Mouse (Mus musculus): ENCODE data around the gene Krt6a. TPM values are rescaled to one million over a fixed set of nuclear protein-coding genes. Genes with fewer than 3 reads are reported as not detected.
"Not testable (repeated sequence)": the region's sequence is repeated elsewhere in the genome, so short reads cannot be mapped to it uniquely, and the experiment has no call there.

Gene Krt6a
- total RNA-seq (2017), result not detected in 2 replicates

DNA sequence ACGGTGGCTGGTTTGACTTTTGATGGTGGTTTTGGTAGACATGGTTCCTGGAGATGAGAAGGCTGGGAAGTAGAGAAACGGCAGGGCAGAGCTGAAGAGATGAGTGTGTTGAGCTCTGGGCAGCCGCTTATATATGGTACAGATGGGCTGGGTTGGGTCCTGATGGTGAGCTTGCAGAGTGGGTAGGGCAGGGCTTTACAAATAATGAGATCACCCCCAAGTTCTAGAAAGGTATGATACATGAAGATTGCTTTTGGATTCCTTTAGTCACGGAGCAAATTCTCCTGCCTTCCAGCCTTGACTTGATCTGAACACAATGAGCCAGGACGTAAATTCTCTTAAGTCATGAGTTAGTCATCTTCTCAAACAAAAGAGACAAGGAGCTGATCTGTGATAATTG lies at the start of gene Krt6a:
Krt6a (minus strand) TSS at position 101 of the 400 bp plus-strand sequence.
- no peak for ATAC-seq (replicated peaks; ENCODE audit: low read depth, poor library complexity, severe bottlenecking)

DNA sequence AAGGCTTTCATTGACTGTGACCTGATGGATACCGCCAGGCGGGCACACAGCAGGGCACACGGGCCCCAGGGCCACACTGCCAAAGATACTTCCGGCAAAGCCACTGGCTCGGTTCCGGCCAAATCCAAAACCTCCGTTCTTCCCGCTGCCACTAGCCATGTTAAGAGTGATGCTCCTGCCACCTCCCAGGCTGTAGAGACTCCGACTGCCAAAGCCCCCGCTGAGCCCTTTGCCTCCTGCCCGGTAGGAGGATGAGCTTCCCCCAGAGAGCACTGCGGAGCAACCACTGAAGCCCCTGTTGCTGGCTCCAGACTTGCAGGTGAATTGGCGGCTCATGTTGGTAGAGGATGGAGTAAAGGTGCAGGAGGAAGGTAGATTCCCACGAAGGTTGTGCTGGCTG lies 48.6 kb upstream of the Krt6a start, which contains the start of gene Krt71:
Krt71 (minus strand) TSS at position 399 of the 400 bp plus-strand sequence.
- no peak for ATAC-seq (replicated peaks; ENCODE audit: low read depth, poor library complexity, severe bottlenecking)

DNA sequence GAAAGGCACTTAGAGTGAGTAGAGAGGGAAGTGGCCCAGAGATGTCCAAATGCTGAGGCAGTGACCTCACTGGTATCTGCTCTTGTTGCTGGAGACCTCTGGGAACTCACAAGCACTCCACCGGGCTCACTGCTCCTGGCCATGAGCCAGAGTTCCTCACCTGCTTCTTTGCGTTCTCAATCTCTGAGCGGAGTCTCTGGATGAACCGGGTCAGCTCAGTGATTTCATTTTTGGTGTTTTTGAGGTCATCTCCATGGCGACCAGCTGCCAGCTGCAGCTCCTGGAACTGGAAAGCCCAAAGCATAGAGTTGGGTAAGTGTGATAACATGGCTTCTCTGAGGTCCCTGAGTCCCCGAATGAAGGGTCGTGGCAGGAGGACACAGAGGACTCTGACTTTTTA lies 43.7 kb upstream of the Krt6a start:
- no peak for ATAC-seq (replicated peaks; ENCODE audit: low read depth, poor library complexity, severe bottlenecking)

DNA sequence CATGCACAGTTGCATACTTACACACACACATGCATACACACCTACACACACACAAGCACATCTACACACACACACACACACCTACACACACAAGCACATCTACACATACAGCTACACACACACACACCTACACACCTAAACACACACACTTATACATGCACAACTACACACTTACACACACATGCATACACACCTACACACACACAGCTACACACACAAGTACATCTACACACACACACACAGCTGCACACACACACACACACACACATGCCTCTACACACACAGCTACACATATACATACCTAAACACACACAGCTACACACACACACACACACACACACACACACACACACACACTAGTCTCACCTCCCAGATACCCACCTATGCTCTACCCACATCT lies 36.5 kb upstream of the Krt6a start:
- no peak for ATAC-seq (replicated peaks; ENCODE audit: low read depth, poor library complexity, severe bottlenecking)

DNA sequence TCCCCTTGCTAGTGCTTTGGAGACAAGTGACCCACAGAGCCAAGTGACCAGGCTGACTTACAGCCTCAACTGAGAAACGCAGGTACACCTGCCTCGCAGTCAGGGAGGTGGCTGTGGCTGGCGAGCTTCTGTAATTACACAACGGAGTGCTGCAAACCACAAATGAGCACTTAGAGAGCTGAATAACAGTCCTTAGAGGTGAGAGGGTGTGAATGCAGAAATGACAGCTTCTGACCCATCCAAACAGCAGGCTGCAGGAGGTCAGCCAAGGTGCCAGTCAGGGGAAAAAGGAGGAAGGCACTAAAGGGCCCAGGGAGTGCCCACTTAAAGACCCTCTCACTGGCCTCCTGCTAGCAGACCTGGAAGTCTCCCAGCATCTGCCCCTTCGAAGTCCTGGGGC lies 30.6 kb upstream of the Krt6a start:
- ATAC-seq (replicated peaks; ENCODE audit: low read depth, poor library complexity, severe bottlenecking), result no peak

DNA sequence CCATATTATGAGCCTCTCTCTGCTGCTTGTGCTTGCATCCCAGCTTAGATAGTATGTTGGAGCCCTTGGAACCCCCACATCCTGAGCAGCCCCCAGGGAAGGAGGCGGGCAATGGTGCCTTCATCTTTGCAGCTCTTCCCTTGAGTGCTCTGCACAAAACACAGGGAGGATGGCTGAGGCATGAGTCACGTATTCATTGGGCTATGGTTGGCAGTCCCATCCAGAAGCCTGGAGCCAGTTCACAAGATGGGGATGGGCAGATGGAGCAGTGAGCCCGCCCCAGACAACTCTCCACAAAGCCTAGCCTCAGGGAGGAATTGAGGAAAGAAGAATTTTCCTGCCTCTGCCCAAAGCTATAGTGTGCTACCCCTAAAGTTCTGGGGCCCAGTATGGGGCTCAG lies 21.7 kb upstream of the Krt6a start:
- ATAC-seq (replicated peaks; ENCODE audit: low read depth, poor library complexity, severe bottlenecking), result no peak

DNA sequence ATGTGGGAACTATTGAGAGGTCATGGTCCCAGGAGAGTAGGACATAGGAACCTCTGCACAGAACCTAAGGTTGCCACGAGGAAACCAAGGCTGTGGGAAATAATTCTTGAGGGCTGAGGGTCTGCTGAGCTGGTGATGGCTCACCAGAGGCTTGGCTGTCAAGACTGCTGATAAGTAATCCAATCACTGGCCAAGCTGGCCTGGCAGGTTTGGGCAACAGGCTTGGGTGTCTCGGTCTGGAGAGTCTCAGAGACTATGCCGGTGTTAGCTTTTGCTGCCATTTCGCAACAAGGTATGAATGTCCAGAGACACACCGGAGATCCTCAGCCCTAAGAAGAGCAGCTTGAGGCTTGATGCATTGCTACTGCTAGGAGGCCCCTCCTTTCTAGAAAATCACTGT lies 20.2 kb upstream of the Krt6a start:
- no peak for ATAC-seq (replicated peaks; ENCODE audit: low read depth, poor library complexity, severe bottlenecking)

DNA sequence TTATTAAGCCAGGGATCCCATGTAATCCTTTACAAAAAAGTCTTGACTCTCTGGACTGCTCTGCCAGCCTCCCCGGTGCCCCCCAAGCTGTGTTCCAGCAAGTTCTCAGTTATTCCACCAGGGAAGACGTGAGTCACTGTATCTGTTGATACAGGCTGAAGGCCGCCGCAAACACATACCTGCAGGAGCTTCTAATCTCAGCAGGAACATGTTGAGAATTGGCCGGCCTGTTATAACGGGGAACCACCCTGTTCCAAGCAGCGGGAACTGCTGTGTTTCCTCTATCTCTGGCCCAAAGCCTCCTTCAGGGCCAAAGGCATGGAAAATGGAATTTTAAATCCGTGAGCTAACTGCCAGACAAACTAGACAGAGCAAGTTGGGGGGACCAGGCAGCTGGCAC lies 19.6 kb upstream of the Krt6a start:
- ATAC-seq (replicated peaks; ENCODE audit: low read depth, poor library complexity, severe bottlenecking), result no peak

DNA sequence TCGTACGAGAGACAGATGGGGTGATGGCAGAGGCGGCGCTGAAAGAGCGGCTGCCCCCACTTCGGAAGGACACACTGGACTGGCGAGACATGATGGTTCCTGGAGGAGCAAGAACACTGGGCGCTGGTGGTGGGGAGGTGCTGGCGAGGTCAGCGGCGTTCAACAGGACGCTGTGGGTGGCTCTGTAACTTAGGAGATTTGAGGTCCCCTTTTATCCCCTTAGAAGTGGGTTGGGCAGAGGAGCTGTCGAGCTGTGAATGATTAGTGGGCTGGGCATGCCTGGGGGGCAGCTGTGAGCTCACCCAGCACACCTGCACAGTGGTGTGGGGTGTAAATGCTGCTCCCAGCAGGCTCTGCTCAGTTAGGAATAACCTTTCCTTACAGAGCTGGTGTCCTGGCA lies 18.6 kb upstream of the Krt6a start, which contains the start of gene Krt5:
Krt5 (minus strand) TSS at position 179 of the 400 bp plus-strand sequence.
- ATAC-seq (replicated peaks; ENCODE audit: low read depth, poor library complexity, severe bottlenecking), result no peak

DNA sequence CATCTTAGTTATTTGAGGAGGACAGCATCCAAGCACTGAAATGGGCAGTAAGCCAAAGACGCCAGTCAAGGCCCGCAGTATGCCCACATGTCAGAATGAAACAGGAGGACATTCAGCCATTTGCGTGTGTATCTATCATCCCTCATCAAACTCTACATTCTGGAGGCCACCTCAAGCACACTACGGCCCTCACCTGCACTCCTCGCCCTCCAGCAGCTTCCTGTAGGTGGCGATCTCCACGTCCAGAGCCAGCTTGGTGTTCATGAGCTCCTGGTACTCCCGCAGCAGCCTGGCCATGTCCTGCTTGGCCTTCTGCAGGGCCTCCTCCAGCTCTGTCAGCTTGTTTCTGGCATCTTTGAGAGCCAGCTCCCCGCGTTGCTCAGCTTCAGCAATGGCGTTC lies 14.6 kb upstream of the Krt6a start:
- ATAC-seq (replicated peaks; ENCODE audit: low read depth, poor library complexity, severe bottlenecking), result no peak

DNA sequence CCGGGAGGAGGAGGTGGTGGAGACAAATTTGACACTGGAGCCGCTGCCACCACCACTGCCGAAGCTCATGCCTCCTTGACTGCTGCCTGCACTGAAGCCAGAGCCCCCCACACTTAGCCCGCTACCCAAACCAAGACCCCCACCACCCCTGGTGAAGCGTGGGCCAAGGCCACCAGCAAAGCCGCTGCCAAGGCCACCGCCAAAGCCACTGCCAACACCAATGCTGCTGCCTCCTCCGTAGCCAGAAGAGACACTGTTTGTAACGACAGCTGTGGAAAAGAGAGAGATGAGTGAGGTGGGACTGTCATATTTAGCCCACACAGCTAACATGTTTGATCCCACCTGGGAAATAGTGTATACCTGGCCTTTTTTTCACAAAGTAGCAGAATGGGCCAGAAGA lies 13.3 kb upstream of the Krt6a start:
- ATAC-seq (replicated peaks; ENCODE audit: low read depth, poor library complexity, severe bottlenecking), result no peak

DNA sequence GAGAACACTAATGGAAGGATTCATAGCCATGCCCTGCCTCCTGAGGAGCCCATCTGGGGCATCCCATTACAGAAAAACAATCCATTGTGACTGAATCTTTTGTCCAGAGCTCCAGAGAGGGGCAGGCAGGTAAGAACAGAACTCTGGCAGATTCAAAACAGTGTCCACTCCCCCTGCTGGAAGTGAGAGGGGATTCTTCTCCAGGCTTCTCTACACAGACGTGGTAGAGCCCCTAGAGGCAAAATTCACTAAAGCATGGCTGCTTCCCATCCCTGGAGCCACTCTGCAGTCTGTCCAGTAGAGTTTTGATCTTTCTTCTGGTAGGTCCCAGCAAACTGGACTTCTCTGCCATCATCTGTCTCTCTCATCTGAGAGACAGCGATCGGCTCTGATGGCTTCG lies 10.0 kb upstream of the Krt6a start:
- ATAC-seq (replicated peaks; ENCODE audit: low read depth, poor library complexity, severe bottlenecking), result peak; percentile 45; the same call in 1 of the 2 replicates

DNA sequence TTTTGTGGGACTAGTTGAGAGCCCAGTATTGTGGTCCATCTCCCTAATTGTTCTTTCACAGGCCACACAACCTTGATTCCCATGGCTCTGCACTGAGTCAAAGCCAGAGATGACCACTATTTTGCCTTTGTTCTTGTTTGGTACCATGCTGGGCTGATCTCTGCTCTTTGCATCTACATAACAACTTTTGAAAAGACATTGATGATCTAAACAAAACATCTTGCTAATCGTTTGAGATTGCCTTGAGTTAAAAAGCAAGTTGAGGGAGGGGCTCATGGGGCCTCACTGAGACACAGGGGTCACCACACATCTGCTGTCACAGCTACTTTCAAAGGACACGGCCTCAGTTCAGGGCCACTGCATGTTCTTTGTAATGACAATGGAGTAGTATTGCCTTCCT lies 8.3 kb upstream of the Krt6a start:
- no peak for ATAC-seq (replicated peaks; ENCODE audit: low read depth, poor library complexity, severe bottlenecking)

DNA sequence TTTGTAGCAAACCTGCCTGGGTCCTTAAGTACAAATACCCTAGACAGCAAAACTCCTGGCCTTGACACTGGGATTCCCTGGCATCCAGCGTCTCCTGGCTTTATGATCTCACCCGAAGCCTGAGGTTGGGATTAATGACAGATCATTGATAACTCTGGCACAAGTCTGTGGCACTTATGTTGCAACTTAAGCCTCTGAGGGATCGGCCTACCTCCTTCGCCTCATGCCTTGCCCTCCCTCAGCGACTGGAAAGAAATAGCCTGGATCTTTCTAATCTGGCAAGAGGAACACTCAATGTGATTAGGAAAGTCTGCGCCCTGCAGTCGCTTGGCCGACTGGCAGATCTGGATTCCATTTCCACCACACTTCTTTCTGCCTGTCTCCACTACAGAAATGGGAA lies 5.8 kb upstream of the Krt6a start:
- ATAC-seq (replicated peaks; ENCODE audit: low read depth, poor library complexity, severe bottlenecking), result no peak

DNA sequence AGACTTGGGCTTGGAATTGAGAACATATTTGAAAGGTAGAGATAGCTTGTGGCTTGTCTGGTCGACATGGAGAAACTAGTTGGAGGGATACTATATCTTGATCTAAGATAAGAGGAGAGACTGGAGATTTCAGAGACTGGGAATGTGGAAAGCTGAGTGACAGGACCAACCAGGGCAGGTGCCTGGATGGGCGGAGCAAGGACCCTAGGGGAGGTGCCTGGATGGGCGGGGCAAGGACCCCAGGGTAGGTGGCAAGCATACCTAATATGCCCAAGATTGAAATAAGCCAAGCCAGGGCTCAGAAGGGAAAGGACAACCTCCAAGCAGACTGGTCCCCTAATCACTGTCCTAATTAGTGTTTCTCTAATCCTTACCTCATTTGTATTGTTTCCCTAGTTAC lies 5.1 kb upstream of the Krt6a start:
- ATAC-seq (replicated peaks; ENCODE audit: low read depth, poor library complexity, severe bottlenecking), result no peak

DNA sequence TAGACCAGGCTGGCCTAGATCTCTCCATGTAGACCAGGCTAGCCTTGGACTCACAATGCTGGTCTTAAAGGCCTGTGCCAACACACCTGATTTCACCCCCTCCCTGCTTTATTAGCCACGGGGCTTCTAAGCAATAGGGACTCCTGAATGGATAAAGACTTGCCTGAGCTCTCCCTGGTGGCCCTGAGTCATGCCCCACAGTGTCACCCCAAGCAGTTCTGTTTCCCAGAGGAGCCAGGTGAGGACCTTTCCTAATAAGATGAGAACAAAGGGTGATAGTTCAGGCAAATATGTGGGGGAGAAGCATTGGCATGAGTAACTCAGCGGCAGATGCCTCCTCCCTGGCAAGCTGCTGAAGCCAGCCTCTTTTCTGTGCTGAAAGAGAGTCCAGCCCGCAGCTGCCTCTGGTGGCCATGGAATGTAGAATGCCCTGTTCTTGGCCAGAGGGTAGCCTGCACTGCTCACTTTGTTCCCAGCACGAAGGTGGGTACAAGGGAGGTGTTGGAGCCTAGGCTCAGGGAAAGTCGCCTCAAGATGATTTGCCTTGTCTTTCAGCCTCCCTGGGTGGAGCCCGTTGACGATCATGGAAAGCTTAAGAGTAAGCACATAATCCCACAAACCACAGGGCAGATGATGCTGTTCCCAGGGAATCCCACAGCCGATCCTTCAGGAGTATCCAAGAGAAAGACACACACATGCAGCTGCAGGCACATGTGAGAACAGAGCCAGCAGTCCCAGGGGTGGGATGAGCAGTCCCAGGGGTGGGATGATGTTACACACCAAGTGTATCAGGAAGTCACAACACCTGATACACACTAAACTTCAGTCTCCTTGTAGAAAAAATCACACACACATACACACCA lies 3.5 kb upstream of the Krt6a start:
- no peak for ATAC-seq (replicated peaks; ENCODE audit: low read depth, poor library complexity, severe bottlenecking)

DNA sequence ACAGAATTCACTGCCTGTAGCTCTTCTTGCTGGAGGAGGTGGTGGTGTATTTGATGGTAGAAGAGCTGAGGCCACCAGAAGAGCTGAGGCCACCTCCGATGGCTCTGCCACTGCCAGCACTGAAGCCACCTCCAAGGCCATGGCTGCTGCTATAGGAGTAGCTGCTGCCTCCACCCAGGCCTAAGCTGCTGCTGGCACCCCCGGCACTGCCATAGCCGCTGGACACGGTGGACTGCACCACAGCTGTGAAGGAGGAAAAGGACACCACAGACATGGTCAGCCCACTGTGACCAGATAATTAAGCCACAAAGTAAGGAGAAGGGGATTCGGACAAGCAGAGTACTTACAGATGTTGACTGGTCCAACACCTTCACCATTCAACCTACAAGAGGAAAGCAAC lies 3.6 kb downstream of the Krt6a start:
- not testable (repeated sequence) for ATAC-seq (replicated peaks; ENCODE audit: low read depth, poor library complexity, severe bottlenecking)

DNA sequence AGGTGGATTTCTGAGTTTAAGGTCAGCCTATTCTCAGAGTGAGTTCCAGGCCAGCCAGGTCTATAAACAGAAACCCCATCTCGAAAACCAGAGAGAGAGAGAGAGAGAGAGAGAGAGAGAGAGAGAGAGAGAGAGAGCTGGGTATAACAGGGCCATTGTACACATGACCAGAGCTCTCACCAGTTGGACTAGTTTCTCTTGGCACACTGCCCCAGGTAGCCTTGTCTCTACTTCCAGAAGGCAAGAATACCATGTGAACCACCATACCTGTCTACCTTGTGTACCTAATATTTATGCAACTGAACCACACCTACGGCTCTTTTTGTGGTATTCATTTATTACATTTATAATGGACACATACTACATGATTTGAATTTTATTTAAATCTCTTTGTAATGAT lies 5.9 kb downstream of the Krt6a start:
- no peak for ATAC-seq (replicated peaks; ENCODE audit: low read depth, poor library complexity, severe bottlenecking)

DNA sequence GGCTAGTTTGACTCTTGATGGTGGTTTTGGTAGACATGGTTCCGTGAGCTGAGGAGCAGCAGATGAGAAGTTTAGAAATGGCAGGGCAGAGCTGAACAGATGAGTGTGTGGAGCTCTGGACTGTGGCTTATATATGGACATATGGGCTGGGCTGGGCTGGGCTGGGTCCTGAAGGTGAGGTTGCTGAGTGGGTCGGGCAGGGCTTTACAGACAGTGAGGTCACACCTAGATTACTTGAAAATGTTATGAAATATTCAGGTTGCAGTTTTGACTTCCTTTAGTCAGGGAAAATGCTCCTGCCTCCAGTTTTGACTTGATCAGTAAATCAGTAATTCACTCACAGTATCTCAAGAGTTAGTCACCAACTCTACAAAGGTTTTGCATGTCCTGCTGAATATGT lies 13.9 kb downstream of the Krt6a start, which contains the start of gene Krt6b:
Krt6b (minus strand) TSS at position 101 of the 400 bp plus-strand sequence.
- ATAC-seq (replicated peaks; ENCODE audit: low read depth, poor library complexity, severe bottlenecking), result no peak

DNA sequence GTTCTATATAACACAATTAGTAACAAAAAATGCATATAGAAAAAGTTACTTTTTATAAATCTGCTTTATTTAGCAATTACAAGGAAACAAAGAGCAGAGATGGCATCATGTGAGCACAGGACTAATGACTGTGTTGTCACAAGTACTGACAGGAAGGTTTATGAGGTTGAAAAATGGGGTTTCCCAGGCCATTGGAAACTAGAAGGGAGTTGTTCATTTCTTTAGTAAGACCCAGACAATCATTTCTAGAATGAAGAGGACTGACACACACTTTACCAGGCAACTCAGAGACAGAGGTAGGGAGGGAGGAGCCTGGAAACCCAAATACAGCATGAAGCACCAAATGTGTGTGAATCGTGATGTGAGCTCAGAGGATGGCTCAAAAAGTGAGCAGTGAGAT lies 18.1 kb downstream of the Krt6a start:
- ATAC-seq (replicated peaks; ENCODE audit: low read depth, poor library complexity, severe bottlenecking), result no peak

DNA sequence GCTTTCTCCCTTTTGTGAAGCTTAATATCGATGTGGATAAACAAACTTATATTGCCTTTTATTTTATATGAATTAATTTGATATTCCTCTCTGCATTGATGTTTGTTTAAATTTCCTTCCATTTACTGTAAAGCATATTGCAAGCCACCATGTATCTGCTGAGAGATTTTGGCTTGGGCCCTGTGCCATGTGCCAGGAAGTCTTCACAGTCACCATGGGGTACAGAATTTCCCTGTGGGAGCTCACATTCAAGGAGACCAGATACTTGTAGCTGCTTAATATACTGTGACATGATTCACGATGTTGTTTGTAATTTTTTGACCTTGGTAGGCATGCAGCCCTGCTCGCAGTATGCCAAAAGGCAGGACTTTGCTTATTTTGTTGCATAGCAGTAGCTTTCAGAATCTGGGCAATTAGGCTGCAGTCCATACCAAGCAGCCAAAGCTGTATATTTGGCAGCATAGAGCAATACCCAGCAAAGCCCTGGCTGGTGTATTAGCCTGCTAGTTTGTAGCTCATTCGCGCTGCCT lies 41.3 kb downstream of the Krt6a start:
- no peak for ATAC-seq (replicated peaks; ENCODE audit: low read depth, poor library complexity, severe bottlenecking)

DNA sequence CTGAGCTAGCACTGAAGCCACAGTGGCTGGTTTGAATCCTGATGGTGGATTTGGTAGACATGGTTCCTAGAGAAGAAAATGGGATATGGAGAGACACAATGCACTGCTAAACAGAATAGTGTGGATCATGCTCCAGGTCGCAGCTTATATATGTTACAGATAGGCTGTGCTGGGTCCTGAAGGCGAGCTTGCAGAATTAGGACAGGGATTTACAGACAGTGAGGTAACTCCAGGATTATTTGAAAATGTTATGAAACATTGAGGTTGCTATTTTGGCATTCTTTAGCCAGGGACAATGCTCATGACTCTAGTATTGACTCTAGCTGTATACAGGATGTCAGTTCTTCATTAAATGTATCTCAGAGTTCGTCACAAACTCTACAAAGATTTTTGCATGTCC lies 46.8 kb downstream of the Krt6a start, which contains the start of gene Gm5478:
Gm5478 (minus strand) TSS at position 101 of the 400 bp plus-strand sequence.
- no peak for ATAC-seq (replicated peaks; ENCODE audit: low read depth, poor library complexity, severe bottlenecking)
